Comparison of ENCODE assay signal across 20 mouse cellular contexts in genomic region chr14:47638316-47638895, GRCm38 (mm10). TPM values are rescaled to one million over a fixed set of nuclear protein-coding genes. Genes with fewer than 3 reads are reported as not detected.
DNase-seq lines count a peak whose midpoint lies in the region; ATAC-seq and TF ChIP-seq lines count a peak whose summit lies in the region.
"Had no signal": no experiment of that assay in that cellular context is flagged by ENCODE, and none has a peak within 500 bp of the region (broad histone marks: within the 10 kb centered on the region; RNA-seq: fewer than 3 reads in every experiment).

No protein-coding gene starts in this region.

- H3K27me3 ChIP-seq in heart, embryonic 13.5 days (replicated peaks), result no peaks in the 10 kb centered on the region
- H3K27me3 ChIP-seq in stomach, postnatal 0 days (ENCODE audit: control insufficient read depth, insufficient read depth, low read length), result no peaks in the 10 kb centered on the region
- H3K27me3 ChIP-seq: embryonic facial prominence, embryonic 12.5 days; forebrain, embryonic 12.5 days; hindbrain, embryonic 13.5 days had no signal

- no peak for TF ChIP-seq CTCF in embryonic fibroblast, embryonic 13.5 days (IDR thresholded peaks at IDR 0.05; ENCODE audit: borderline replicate concordance, insufficient read depth, low read length)
- no peak for TF ChIP-seq CTCF in stomach, postnatal 0 days (IDR thresholded peaks at IDR 0.05; ENCODE audit: low read depth)

- no peak for TF ChIP-seq EP300 in stomach, postnatal 0 days (optimal IDR thresholded peaks at IDR 0.05)

- ATAC-seq in heart, embryonic 13.5 days (ENCODE audit: extremely low read depth, insufficient number of reproducible peaks, low FRiP score, low TSS enrichment), result no peak
- ATAC-seq in activated CD4-positive, CD25-positive, alpha-beta regulatory T cell, adult 4 months, result no peak
- ATAC-seq in stomach, postnatal 0 days (ENCODE audit: low FRiP score, low TSS enrichment), result no peak
- ATAC-seq: forebrain, embryonic 16.5 days; hindbrain, postnatal 0 days had no signal

- H3K4me2 ChIP-seq in heart, embryonic 13.5 days, result no peak overlapping the region
- H3K4me2 ChIP-seq in stomach, postnatal 0 days (replicated peaks; ENCODE audit: low read depth), result no peak overlapping the region
- H3K4me2 ChIP-seq: embryonic facial prominence, embryonic 12.5 days; forebrain, embryonic 12.5 days; hindbrain, embryonic 13.5 days had no signal

- H3K27ac ChIP-seq in heart, embryonic 13.5 days (replicated peaks), result peak overlapping the region; percentile 17; the same call in 1 of the 2 replicates
- peak overlapping the region; percentile 59; the same call in 1 of the 2 replicates for H3K27ac ChIP-seq in embryonic fibroblast, embryonic 13.5 days (ENCODE audit: insufficient read depth, low read length)
- H3K27ac ChIP-seq in stomach, postnatal 0 days (replicated peaks), result no peak overlapping the region
- H3K27ac ChIP-seq: embryonic facial prominence, embryonic 12.5 days; forebrain, embryonic 12.5 days; heart, embryonic 10.5 days; hindbrain, embryonic 13.5 days; hindbrain, postnatal 0 days had no signal

- 51% methylated on average over 4 of the region's 4 CpGs for WGBS in heart, embryonic 13.5 days
- 64% methylated on average over 4 of the region's 4 CpGs for WGBS in stomach, postnatal 0 days

- no peaks in the 10 kb centered on the region for H3K9me3 ChIP-seq in heart, embryonic 13.5 days
- no peaks in the 10 kb centered on the region for H3K9me3 ChIP-seq in stomach, postnatal 0 days (ENCODE audit: control insufficient read depth, low read length)
- H3K9me3 ChIP-seq: embryonic facial prominence, embryonic 12.5 days; forebrain, embryonic 12.5 days; heart, embryonic 10.5 days; hindbrain, embryonic 13.5 days had no signal

- peaks cover 35% of the 10 kb centered on the region for H3K4me1 ChIP-seq in heart, embryonic 13.5 days
- peaks cover 10% of the 10 kb centered on the region for H3K4me1 ChIP-seq in embryonic fibroblast, embryonic 13.5 days (ENCODE audit: control insufficient read depth, insufficient read depth, low read length)
- H3K4me1 ChIP-seq in stomach, postnatal 0 days (replicated peaks; ENCODE audit: control insufficient read depth, insufficient read depth), result no peaks in the 10 kb centered on the region; the same call in 1 of the 2 replicates
- H3K4me1 ChIP-seq: forebrain, embryonic 12.5 days had no signal

- H3K36me3 ChIP-seq in heart, embryonic 13.5 days, result no peaks in the 10 kb centered on the region
- H3K36me3 ChIP-seq in stomach, postnatal 0 days (ENCODE audit: control insufficient read depth, insufficient read depth, low read length), result no peaks in the 10 kb centered on the region
- H3K36me3 ChIP-seq: embryonic facial prominence, embryonic 12.5 days; forebrain, embryonic 12.5 days; heart, embryonic 10.5 days; hindbrain, embryonic 13.5 days had no signal

- TF ChIP-seq POLR2A in embryonic fibroblast, embryonic 13.5 days (IDR thresholded peaks at IDR 0.05; ENCODE audit: low read depth, low read length), result no peak

- no peak for DNase-seq in heart, adult 11 months
- DNase-seq in 3T3-L1 (ENCODE audit: low read depth, low spot score), result peak; percentile 67
- DNase-seq in MN1 (ENCODE audit: low spot score), result peak; percentile 88
- DNase-seq in stomach, postnatal 0 days (ENCODE audit: low spot score), result no peak
- DNase-seq: adrenal gland, postnatal 14 days; cerebellum, adult 11-12 months; cerebellum, adult 9-10 months; cerebellum, postnatal 25 days; gastrocnemius, postnatal 10 days; heart, postnatal 10 days; kidney, adult 18-20 months had no signal

- H3K4me3 ChIP-seq in heart, embryonic 13.5 days, result no peak overlapping the region
- no peak overlapping the region for H3K4me3 ChIP-seq in embryonic fibroblast, embryonic 13.5 days (ENCODE audit: insufficient read depth, low read length)
- no peak overlapping the region for H3K4me3 ChIP-seq in stomach, postnatal 0 days (ENCODE audit: low read depth, low read length)
- H3K4me3 ChIP-seq: embryonic facial prominence, embryonic 12.5 days; forebrain, embryonic 12.5 days; heart, embryonic 10.5 days; hindbrain, embryonic 13.5 days had no signal

- no peak overlapping the region for H3K9ac ChIP-seq in heart, embryonic 13.5 days
- no peak overlapping the region for H3K9ac ChIP-seq in stomach, postnatal 0 days (ENCODE audit: low read length)
- H3K9ac ChIP-seq: embryonic facial prominence, embryonic 12.5 days; forebrain, embryonic 12.5 days; hindbrain, embryonic 13.5 days had no signal

RNA-seq across cellular contexts. Expression of gene Ktn1, which starts 9.8 kb away (rescaled TPM):
- 58.5 and 65.1 TPM in 2 replicates for polyA plus RNA-seq in heart, embryonic 13.5 days (2015; fragmentation: Nextera tagmentation; extraction: Ambion mirVana)
- polyA plus RNA-seq in embryonic fibroblast, embryonic 13.5 days (2011; ENCODE audit: insufficient read length, low read depth, missing spikeins), result 78.3 and 84.5 TPM in 2 replicates
- 10 to 100 TPM; 51.3 to 63.1 TPM for polyA plus RNA-seq in activated CD4-positive, CD25-positive, alpha-beta regulatory T cell, adult 4 months (2017; shearing (Covaris generic))
- 40.7 and 48.8 TPM in 2 replicates for polyA plus RNA-seq in stomach, postnatal 0 days (2015; fragmentation: Nextera tagmentation; extraction: Ambion mirVana)

Comparison
In these comparisons a context has a peak if more than half of its experiments do, and no peak if none do; other contexts are left out.
1. DNase-seq: peak in 3T3-L1 (single experiment) and MN1 (single experiment); none in heart, adult 11 months (single experiment) and stomach, postnatal 0 days (single experiment).